Mouse (Mus musculus): ENCODE results near the gene Clasrp.

- TF ChIP-seq CTCF (IDR thresholded peaks at IDR 0.05; ENCODE audit: low read depth) (no peak), EP300 (IDR thresholded peaks at IDR 0.05; ENCODE audit: low read depth) (no peak)
These were observed 28.0 kb upstream of the Clasrp start for GRCm38 (mm10) chr7:19632275-19632674.
